Mouse (Mus musculus) gastrocnemius, postnatal 25 days (tissue): ENCODE results near the gene Timm17a. TPM values are rescaled to one million over a fixed set of nuclear protein-coding genes. Genes with fewer than 3 reads are reported as not detected.

Experiments used
- DNase-seq: peaks from one replicate; pipeline ENCODE4 v3.0.0; 2022
- total RNA-seq, 2 experiments: library from RNA; stranded (reverse); gene quantifications; 1 replicate in 1 of 2; 2 replicates in 1 of 2; pipeline ENCODE4 v1.2.3; 2021

The Timm17a gene
- total RNA-seq, 2 experiments from 2014 or later = 282 to 296 TPM

DNA sequence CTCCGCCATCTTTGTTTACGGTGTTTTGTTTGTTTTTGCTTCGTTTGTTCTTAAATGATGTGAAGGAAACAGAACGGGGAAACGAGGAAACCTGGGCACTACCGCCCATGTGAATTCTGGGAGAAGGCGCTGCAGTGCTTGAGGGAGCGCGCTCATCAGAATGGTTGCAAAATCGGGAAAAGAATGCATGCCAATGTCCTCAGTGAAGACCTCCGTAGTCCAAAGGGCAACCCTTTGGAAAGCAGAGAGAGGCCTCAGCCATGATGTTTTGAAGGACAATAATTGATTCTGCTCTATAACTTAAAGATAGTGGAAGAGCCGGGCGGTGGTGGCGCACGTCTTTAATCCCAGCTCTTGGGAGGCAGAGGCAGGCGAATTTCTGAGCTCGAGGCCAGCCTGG lies 31.7 kb downstream of the Timm17a start:
- no peak for DNase-seq

- peak; percentile 76 for DNase-seq
These were observed 32.9 kb downstream of the Timm17a start for GRCm38 (mm10) chr1:135280646-135281045.

DNA sequence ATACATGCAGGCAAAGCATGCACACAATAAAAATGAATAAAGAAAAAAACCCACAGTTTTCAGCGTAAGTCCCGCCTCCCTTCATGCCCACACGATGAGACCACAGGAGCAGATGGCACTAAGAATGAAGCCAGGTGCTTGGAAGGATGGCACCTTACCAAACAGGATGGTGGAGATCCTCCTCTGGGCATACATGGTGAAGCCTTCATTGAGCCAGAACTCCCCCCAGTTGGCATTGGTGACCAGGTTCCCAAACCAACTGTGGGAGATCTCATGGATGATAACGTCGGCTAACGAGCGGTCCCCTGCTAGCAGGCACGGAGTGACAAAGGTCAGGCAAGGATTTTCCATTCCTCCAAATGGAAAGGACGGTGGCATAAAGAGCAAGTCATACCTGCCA lies 42.2 kb downstream of the Timm17a start:
- no peak for DNase-seq

DNA sequence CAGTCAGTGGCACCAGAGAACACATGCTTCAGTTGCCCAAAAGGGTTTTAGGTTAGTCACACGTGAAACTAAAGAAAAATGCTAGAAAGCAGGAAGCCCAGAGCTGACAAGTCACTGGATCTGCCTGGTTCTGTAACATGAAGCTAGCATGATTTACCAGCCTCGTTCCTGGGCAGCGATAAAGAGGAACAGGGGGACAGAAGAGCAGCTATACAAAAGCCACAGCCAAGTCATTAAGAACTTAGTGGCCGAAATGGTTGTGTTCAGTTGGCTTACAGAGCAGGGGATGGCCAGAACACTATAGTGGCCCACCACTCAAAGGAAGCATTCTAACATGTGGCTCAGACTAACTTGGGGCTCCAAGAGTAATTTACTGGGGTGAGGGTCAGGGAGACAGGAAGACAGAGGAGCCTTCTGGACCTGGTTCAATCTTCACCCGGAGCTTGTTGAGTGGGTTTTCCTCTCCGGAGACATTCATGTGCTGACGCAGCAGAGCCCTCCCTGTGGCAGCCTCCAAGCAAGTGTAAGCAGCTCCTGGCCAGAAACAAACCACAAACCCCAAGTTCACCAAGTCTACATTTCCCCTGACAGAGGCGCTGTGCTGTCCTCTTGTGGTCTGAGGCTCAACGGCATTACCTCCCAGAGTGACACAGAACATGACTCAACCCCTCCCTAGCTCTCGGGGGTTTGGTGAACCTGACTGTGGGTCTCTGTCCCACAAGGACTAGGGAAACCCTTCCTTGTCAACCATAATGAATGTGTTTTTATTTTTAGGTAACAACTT lies 45.7 kb downstream of the Timm17a start:
- no peak for DNase-seq

DNA sequence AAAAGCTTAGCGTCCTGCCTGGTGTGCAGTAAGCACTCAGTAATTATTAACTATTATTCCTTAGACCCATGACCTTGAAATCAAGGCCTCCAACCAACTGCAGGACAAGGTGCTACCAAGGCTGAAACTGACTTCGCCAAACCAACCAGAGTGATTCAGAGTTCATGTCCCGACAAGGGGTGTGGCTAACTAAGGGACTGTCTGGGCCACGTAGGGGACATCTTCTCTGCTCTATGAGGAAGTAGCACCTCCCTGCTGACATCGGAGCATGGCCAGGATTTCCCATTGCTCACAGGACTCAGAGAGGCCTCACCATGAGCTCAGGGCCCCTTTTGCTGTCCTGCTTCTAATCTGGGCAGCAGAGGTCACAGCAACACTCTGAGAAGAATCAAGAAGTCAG lies 47.7 kb downstream of the Timm17a start:
- DNase-seq = no peak

- no peak for DNase-seq
These were observed 50.3 kb downstream of the Timm17a start for GRCm38 (mm10) chr1:135263316-135263715.

- no peak for DNase-seq
These were observed 51.2 kb downstream of the Timm17a start for GRCm38 (mm10) chr1:135262329-135262728.

GRCm38 (mm10) chr1:135260931-135261330 lies 52.6 kb downstream of the Timm17a start:
- DNase-seq = no peak

GRCm38 (mm10) chr1:135259128-135259436 lies 54.5 kb downstream of the Timm17a start:
- DNase-seq = peak; percentile 34

DNA sequence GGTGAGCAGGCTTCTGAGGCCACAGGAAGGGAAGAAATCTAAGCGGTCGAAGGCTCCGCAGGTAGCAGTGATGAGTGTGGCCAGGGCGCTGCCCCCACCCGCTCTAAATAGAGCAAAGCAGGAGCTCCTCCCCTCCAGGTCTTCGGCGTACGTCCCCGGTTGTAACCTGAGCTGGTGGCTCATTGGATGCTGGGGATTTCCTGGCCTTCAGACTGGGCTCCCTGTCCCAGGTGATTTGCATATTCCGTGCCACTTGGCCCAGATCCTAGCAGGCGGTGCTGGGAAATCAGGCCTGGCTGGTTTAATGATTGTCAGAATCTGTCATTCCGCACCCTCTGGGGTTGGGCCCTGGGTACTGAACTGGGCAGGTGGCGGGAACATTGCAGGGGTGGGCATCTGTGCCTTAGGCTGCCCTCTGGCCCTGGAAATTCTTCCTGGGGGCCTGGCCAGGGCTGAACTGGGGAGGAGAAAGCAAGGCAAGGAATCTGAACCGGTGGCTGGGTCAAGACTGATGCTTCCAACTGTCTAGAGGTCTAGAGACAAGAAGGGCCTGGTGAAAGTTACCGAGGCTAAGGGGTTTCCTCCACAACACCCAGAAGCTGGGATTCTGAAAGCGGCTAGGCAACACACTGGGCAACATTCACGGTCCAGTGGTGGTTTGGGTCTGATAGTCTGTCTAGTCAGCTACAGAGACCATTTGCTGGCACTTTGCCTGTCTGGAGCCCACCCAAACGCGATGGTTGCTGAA lies 55.0 kb downstream of the Timm17a start, which contains the start of gene Elf3:
Gene Elf3, minus strand, starts transcription at position 189 of the 748 bp plus-strand sequence.
- DNase-seq = peak; percentile 25

- no peak for DNase-seq
These were observed 57.3 kb downstream of the Timm17a start for GRCm38 (mm10) chr1:135256299-135256698.

DNA sequence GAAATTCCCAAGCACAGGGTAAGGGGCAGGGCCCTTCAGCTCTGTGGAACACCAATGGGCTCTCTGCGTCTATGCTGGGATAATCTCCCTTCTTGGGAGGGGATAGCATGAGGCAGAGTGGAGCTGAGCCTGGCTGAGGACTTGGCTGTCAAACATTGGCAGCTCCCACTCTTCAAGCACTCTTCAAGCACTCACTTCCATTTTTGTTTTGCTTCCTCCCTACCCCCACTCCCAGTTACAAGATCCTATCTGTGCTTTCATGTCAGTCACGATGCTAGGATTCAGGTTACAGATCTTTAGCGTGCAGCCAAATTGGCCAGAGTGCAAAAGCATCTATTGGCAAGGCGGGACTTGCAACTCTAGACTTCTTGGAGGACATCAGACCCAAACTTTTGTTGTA lies 60.7 kb downstream of the Timm17a start:
- peak; percentile 47 for DNase-seq

GRCm38 (mm10) chr1:135251405-135251804 lies 62.2 kb downstream of the Timm17a start:
- no peak for DNase-seq

DNA sequence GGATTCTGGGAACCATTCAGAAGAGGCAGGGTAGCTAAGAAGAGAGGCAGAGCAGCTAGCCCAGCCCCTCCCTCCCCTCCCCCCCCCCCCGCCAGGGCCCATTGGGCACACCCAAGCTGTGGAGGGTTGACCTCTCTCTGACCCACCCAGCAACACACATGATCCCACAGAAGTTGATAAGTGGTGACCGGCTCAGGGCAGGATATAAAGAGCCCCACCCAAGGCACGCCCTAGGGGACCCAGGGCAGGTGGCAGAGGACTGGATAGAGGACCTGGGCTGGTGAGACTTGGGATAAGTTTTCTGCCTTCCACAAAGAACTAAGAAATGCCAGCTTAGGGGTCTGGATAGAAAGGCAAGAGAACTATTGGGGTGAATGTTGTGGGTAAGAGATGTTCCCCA lies 62.9 kb downstream of the Timm17a start:
- DNase-seq = no peak

- no peak for DNase-seq
These were observed 65.1 kb downstream of the Timm17a start for GRCm38 (mm10) chr1:135248434-135248850.

Other genes starting within 250 kb of the Timm17a start
- gene Lgr6, start 208.5 kb downstream of the Timm17a start, total RNA-seq = under 1 TPM; 0.51 to 0.54 TPM
- under 1 TPM; 0.20 to 0.38 TPM for gene Ptpn7, start 181.1 kb downstream of the Timm17a start, total RNA-seq
- gene Arl8a, start 167.0 kb downstream of the Timm17a start, total RNA-seq = 10 to 100 TPM; 14.9 to 15.7 TPM
- under 1 TPM; 0.59 to 0.83 TPM for gene Gpr37l1, start 146.1 kb downstream of the Timm17a start, total RNA-seq
- under 1 TPM in 1 of 2 experiments, not detected in 1; 0.18 TPM for gene Elf3, start 55.2 kb downstream of the Timm17a start, total RNA-seq
- gene Rnpep, start 29.7 kb downstream of the Timm17a start, total RNA-seq = 10 to 100 TPM; 12.0 to 12.9 TPM
- gene Lmod1, start 11.0 kb upstream of the Timm17a start, total RNA-seq = 10 to 100 TPM in 1 of 2 experiments, 1 to 10 TPM in 1; 3.0 to 10.9 TPM
- 100 to 1,000 TPM; 236 to 261 TPM for gene Shisa4, start 61.5 kb upstream of the Timm17a start, total RNA-seq
- 10 to 100 TPM; 26.0 to 29.0 TPM for gene Ipo9, start 116.7 kb upstream of the Timm17a start, total RNA-seq